Mouse (Mus musculus) kidney, postnatal 25 days (tissue): ENCODE results near the gene Ryr1.

Experiments
- DNase-seq, 2 experiments: peaks; one replicate each; pipeline ENCODE4 v3.0.0; 2021; ENCODE audit warnings: mixed read lengths in 2 of 2

The Ryr1 gene

GRCm38 (mm10) chr7:28958770-28959169 lies 166.2 kb downstream of the Ryr1 start:
- DNase-seq = no peak

GRCm38 (mm10) chr7:28957997-28958725 lies 166.8 kb downstream of the Ryr1 start:
- peak in 1 of 2 experiments; percentile 52 for DNase-seq

DNA sequence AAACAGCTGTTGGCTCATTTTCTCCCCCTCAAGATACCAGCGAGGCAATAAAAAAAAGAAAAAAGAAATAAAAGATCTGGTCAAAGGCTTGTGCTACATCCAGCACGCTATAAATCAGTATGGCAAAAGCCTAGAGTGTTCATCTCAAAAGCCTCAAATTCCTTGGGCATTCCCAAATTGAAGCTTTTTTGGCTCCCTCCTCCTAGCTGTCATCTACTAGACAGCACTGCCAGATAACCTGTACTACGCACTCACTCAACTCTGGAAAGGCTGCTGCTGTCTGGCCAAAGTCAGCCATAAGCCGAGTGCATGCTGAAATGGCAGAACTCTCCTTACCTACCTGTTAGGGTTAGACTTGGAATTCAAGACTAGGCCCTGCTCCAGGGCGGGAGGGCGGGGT lies 167.7 kb downstream of the Ryr1 start:
- peak in 1 of 2 experiments; percentile 60 for DNase-seq

DNA sequence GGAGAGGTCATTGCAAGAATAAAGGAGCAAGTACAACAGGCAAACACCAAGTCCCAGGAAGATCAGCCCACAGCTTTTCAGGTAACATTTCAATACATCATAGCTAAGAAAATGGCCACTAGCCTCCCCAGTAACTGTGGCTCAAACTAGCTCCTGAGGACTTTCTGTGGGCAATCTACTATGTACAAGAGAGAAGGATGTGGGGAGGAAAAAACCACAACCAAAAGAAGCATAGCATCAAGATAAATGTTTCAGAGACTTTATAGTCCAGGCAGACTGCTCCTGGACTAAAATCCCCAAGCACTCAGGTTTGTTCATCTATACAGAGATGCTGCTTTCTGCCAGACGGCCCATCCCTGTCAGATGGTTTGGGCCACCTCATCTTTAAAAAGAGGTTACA lies 168.7 kb downstream of the Ryr1 start:
- no peak for DNase-seq

DNA sequence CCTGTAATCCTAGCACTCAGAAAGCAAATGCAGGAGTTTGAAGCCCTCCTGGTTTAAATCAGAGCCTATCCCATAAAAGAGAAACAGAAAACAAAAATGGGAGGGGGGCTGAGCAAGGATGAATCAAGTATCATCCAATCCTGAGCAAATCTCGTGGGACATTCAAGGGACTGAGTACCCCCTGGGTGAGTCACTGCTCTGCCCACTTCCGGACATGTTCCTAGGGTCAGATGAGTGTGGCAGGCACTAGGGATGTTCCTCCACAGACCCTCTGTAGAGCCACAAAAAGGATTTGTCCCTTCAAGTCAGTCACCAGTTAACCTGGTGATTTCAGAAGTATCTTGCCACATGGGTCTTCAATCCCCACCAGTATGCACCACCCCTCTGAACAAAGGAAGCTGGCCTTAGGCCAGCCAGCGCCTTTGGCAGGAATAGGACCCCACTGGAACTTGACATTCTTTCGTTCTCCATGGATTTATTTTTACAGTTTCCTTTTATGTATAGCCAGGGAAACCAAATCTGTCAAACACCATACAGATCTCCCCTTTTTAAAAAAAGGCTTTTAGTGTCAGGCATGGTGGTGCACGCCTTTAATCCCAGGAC lies 169.6 kb downstream of the Ryr1 start:
- DNase-seq = no peak

DNA sequence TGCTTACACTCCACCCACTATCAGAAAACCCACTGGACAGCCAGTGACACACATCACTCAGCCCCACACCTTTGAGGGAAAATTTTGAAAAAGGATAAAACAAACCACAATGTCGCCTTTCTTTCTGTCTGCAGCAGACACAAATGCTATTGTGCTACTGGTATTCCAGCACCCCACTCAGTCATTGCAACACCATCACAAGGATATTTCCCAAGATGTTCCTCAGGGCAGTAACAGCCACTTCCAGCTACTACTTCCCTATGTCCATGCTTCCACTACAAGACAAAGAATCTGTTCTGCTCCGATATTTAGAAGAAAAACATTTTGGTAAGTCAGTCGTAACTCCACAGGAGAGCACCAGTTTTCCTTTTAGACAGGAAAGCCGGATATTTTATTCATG lies 170.2 kb downstream of the Ryr1 start:
- DNase-seq = no peak

- DNase-seq = no peak
Measured at GRCm38 (mm10) chr7:28953476-28954376, 171.3 kb downstream of the Ryr1 start.
